29 mouse cellular contexts compared by ENCODE assay signal in the genomic region with DNA sequence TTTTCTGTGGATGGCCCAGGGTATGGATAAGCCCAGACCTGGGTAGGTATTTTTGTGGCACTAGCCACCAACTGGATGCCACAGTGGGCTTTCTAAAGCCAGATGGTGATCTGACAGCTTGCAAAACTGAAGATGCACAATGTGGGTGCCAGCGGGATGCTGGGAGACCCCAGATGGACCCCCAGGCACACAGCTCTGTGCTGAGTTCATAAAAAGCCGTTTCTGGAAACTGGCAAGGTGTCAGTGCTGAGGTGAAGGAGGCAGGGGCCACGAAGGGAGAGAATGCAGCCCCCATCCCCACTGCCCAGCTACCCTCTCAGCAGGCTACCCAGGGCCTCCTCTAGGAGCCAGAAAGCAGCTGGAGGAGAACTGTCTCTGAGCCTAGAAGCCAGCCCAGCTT. TPM values are rescaled to one million over a fixed set of nuclear protein-coding genes. Genes with fewer than 3 reads are reported as not detected.
"Had no signal": no experiment of that assay in that cellular context is flagged by ENCODE, and none has a peak within 500 bp of the region (broad histone marks: within the 10 kb centered on the region; RNA-seq: fewer than 3 reads in every experiment).

No protein-coding gene starts in this region.

- H3K27ac ChIP-seq: heart, adult 2 months; heart, embryonic 13.5 days; heart, embryonic 15.5 days; hindbrain, embryonic 15.5 days; hindbrain, postnatal 0 days; kidney, embryonic 15.5 days; kidney, postnatal 0 days; limb, embryonic 13.5 days; limb, embryonic 15.5 days; liver, embryonic 12.5 days; liver, embryonic 14.5 days had no signal

- H3K9ac ChIP-seq: heart, embryonic 13.5 days; heart, embryonic 15.5 days; hindbrain, embryonic 15.5 days; kidney, embryonic 15.5 days; limb, embryonic 13.5 days; limb, embryonic 15.5 days; liver, embryonic 12.5 days; liver, embryonic 14.5 days had no signal

- H3K36me3 ChIP-seq: heart, embryonic 13.5 days; heart, embryonic 15.5 days; hindbrain, embryonic 15.5 days; kidney, embryonic 15.5 days; limb, embryonic 13.5 days; limb, embryonic 15.5 days; liver, embryonic 12.5 days had no signal

- DNase-seq: gastrocnemius, postnatal 14 days; gastrocnemius, postnatal 36 days; heart, adult 11 months; heart, adult 2 months; heart, postnatal 14 days; heart, postnatal 36 days; kidney, adult 11 months; kidney, adult 2 months; kidney, adult 9 months; kidney, postnatal 14 days; kidney, postnatal 36 days; layer of hippocampus, adult 9-11 months; layer of hippocampus, postnatal 36 days; lung, adult 18-20 months had no signal

- H3K4me1 ChIP-seq: heart, embryonic 13.5 days; heart, embryonic 15.5 days; limb, embryonic 15.5 days; liver, embryonic 12.5 days had no signal

- ATAC-seq: hindbrain, postnatal 0 days; intestine, embryonic 16.5 days; liver, embryonic 12.5 days had no signal

- H3K27me3 ChIP-seq: limb, embryonic 15.5 days had no signal

- H3K9me3 ChIP-seq: heart, embryonic 13.5 days; heart, embryonic 15.5 days; hindbrain, embryonic 15.5 days; kidney, embryonic 15.5 days; limb, embryonic 13.5 days; limb, embryonic 15.5 days; liver, embryonic 12.5 days had no signal

- H3K4me3 ChIP-seq: heart, adult 2 months; heart, embryonic 13.5 days; heart, embryonic 15.5 days; hindbrain, embryonic 15.5 days; kidney, embryonic 15.5 days; limb, embryonic 13.5 days; limb, embryonic 15.5 days; liver, embryonic 12.5 days had no signal

- H3K4me2 ChIP-seq: heart, embryonic 11.5 days; heart, embryonic 13.5 days; heart, embryonic 15.5 days; hindbrain, embryonic 15.5 days; kidney, embryonic 15.5 days; limb, embryonic 13.5 days; limb, embryonic 15.5 days; liver, embryonic 12.5 days had no signal

RNA-seq across cellular contexts. Expression of gene Aipl1, which starts 19.9 kb away (rescaled TPM):
- polyA plus RNA-seq: hindbrain, embryonic 11.5 days; kidney, adult 2 months; large intestine, adult 2 months; liver, adult 2 months had no signal
